Mouse (Mus musculus): ENCODE results near the gene Lrba.

Lrba gene

GRCm38 (mm10) chr3:86224564-86225421 is at the start of gene Lrba:
Gene Lrba (plus strand): TSS chr3:86224680.
- peak; percentile 86 for DNase-seq

DNA sequence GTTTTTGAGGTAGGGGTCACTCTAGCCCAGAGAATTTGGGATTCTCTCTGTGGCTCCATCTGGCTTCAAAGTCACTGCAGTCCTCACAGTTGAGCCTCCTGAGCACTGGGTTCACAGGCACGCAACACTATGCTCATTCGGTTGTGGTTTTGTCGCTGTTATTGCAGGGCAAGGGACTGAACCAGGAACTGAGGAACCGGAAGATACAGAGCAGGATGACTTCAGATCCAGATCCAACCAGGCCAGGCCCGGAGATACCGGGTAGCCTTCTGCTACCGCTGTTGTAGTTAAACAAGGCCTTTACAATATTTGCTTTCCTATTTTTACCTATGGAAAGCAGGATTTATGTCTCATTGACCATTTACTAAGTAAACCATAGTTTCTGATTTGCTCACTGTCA is 44.8 kb upstream of the Lrba start:
- DNase-seq, result no peak

DNA sequence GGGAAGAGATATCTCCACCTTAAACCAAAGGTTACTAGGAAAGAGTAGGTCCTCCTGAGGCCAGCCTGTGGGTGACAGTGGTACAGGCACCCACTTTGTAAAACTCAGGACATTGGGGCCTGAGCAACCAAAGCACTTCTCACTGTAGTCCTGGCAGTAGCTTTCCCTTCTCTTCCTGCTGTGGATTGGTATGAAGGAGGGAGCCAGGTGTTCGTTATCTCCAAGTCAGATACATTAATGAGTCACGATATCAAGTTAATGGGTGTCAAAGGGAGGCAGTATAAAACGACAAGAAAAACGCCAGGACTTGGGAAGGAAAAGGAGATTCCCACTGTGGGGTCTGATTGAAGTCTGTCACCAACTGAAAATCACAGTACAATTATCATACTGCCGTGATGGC is 43.4 kb upstream of the Lrba start:
- no peak for DNase-seq

DNA sequence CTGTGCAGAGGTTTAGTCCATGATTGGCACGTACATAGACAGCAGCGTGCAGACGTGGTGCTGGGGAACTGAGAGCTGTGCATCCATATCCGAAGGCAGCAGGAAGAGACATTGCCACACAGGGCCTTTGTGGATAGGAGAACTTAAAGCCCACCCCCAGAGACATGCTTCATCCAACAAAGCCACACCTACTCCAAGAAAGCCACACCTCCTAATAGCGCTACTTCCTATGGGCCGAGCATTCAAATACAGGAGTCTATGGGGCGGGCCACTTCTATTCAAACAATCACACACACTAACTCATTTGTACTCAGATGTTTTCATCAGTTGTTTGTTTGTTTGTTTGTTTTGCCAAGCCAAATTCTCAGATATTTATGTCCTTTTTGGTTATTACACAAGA is 39.9 kb upstream of the Lrba start:
- no peak for DNase-seq

DNA sequence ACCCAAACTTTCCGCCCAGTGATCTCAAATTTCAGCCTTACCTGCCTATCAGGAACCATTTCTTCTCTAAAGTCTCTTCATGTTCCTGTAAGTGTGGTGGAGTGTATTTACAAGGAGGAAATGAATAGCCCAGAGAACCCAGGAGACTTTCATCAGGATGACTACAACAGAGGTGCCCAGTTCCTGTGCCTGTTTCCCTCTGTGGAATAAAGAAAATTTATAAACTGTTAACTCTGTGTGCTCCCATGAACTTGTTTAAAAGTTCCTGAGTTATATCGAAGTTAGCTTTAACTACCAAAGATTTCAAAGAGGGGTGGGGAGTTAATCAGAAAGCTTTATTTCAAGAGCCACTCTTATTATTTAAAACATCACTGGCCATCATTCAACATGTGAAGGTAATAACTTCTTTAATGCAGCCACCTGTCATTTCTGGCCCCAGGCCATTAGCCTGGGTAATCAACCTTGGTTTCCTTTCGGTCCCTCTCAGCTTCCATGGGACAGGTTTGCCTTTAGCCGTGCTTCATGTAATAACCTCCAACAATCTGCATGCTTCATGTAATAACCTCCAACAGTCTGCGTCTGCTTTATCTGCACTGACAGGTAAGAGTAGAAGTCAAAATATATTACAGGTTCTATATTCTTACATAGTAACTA is 36.6 kb upstream of the Lrba start:
- no peak for DNase-seq

DNA sequence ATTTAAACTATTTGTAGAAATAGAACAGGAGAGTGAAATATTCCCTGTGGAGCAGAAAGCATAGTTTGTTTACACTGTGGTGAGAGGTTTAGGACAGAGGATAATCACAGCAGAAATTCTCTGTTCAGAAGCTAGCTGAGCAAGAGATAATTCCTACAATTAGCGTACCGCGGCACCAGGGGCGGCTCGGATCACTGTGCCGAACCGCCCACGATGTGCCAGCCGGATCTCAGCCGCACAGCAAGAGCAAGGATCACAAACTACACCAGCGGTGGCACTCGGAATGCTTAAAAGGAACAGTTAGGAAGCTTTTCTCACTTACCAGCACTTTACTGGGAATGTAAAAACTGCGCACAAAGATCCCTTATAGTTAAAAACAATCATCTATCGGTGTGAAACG is 28.5 kb upstream of the Lrba start:
- no peak for DNase-seq

DNA sequence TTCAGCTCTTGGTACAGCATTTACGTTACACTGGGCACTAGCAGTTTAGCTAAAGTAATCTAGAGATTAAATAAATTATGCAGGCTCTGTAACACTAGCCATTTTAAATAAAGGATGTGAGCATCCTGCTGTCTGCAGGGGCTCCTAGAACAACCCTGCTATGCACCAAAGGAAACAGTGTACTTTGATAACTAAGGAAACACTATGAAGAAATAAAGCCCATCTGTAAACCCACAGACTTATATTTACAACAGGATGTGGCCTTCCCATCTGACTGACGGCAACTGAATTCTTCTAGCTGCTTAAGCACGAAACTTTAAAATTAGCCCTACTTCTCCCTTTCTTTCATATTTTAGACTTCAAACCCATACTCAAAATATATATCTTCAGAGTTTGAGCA is 28.0 kb upstream of the Lrba start:
- DNase-seq, result no peak

GRCm38 (mm10) chr3:86201645-86202175 is 22.8 kb upstream of the Lrba start:
- no peak for DNase-seq

GRCm38 (mm10) chr3:86202449-86202848 is 22.0 kb upstream of the Lrba start:
- DNase-seq, result no peak

GRCm38 (mm10) chr3:86204608-86205358 is 19.7 kb upstream of the Lrba start:
- DNase-seq, result no peak

- no peak for DNase-seq
Observed at GRCm38 (mm10) chr3:86206556-86206955, 17.9 kb upstream of the Lrba start.

- DNase-seq, result no peak
Observed at GRCm38 (mm10) chr3:86210267-86210939, 14.1 kb upstream of the Lrba start.

DNA sequence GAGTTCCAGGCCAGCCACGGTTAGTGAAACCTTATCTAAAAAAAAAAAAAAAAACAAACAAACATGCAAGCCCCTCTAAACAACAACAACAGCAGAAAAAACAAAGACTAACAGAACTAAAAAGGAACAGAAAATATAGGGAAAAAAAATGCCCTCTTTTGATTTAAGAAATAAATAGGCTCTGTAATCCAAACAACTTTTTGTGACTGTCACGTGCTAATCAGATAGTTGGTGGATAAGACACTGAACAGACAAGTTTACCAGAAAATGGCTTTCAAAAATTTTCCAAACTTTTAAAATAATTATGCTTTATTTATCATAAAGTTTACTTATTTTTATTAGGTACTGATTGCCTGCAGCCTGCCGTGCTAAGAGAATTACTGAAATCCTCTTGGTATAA is 13.5 kb upstream of the Lrba start:
- DNase-seq, result no peak

GRCm38 (mm10) chr3:86214248-86214647 is 10.2 kb upstream of the Lrba start:
- no peak for DNase-seq

DNA sequence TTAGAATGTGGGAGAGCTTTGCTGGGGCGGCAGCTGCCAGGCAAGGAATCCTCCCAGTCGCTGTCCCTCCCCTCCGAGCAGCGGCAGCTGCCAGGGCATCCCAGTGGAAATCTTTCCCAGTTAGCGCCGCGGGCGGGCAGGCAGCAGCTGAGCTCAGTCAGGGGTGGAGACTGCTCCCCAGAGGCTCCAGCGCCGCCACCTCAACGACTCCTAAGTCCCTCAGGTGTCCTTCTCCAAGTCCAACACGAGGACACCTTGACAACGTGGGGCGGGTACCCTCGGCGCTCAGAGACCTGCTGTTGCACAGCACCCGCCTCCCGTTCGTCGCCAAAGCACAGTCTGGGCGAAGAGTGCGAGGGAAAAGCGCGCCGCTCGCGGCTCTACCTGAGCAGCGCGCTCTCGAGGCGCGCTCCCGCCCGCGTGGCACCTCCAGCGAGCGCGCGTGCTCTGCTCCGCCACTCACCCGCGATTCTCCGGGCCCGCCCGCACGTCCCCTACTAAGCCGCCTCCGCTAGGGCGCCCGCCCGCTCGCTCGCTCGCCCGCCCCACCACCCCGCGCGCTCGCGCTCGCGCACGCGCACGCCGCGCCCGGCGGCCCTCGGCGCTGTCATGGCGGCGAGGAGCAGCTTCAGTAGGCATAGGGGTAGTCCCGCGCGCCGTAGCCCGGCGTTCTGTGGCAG is 706 bp upstream of the Lrba start:
- DNase-seq, result peak; percentile 90

GRCm38 (mm10) chr3:86224314-86224563 is 241 bp upstream of the Lrba start:
- DNase-seq, result no peak

DNA sequence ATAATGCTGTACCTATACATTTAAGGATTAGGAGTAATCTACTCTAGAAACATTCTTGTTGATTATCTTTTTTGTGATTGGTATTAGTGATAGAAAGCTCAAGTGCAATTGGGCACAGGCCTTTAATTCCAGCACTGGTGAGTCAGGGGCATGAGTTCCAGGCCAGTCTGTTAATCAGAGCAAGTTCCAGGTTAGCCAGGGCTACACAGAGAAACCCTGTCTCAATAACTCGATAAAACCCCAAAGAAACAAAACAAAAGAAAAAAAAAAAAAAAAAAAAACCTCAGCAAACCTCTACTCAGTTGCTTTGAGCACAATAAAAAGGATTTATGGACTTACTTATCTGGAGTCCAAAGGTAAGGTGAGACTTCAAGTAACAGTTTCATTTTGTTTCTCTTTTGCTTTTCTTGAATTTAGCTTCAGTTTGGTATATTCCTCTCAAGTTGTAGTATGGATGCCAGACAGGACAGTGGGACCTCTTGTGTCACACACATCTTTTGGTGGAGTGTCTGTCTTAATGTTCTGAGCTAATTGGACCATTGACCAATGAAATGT is 7.1 kb downstream of the Lrba start:
- no peak for DNase-seq

DNA sequence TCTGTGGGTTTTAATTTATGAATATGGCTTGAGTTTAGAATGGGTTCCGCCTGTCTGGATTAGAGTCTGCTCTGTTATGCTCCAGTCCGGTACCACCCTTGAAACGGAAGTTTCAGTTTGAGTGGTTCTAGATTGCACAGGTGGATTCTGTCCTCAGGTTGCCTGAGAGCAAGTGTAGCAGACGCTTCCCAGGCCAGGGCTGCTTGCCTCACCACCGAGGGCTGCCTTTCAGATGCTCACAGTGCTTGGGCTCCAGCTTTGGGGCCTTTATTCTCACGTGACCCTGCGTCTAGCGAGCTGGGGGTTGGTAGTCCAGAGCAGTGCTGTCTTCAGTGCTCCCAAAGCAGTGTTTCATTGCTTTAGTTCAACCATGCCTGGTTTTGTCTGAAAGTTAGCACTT is 22.7 kb downstream of the Lrba start:
- no peak for DNase-seq

DNA sequence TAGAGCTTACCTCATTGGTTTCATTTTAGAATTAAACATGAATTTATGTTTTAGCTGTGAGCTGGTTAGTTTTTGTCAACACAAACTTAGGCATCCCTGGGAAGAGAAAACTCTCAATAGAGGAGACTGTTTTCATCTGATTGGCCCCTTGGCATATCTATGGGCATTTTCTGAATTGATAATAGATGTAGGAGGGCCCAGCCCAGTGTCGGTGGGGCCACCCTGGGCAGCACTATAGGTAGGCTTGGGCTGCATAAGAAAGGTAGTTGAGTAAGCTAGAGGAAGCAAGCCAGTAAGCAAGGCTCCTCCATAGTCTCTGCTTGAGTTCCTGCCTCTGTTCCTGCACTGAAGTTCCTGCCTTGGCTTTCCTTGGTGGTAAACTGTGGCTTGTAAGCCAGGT is 26.7 kb downstream of the Lrba start:
- DNase-seq, result no peak

- DNase-seq, result no peak
Observed at GRCm38 (mm10) chr3:86252588-86252987, 28.1 kb downstream of the Lrba start.

DNA sequence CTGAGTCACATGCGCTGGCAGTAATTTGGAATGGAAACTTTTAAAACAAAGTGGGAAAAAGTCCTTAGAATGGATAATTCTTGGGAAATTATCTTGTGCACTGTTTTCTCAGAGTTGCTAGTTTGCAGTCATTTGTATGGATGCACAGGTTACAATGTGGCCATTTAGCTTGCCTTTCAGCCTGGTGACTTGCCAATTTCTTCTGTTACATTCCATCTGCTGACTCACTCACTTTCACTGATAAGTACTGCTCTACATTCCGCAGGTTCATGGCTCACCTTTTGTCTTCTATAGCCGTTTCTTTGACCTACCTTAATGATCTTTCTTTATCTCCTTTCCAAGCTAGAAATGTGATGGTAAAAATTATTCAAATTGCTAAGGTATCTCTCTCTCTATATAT is 28.6 kb downstream of the Lrba start:
- DNase-seq, result no peak

DNA sequence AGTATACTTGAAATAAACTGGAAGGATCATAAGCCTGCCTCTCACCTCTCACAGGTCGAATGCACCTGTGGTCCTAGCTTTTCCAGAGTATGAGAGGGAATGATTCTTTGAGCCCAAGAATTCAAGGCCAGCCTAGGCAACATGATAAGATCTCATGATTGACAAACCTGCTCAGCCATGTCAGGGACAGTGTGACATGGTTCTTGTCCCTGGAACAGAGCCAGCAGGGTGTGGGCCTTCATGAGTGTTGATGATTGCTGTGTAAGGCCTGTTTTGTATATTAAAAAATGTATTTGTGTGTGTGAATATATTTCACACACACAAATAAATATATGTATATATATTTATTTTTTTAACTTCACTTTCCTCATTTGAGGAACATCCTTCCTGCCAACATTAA is 29.3 kb downstream of the Lrba start:
- DNase-seq, result no peak

All from kidney, adult 11 months (tissue).